Mouse (Mus musculus) MEL (cell line): ENCODE measurements at regions not wholly inside any gene's neighbourhood (a gene's known extent, or its start where the extent isn't known, plus 50 kb on each side); places are given as distances from the start of the nearest gene placed in this dataset.

Experiments
- DNase-seq: peaks from one replicate; pipeline ENCODE4 v3.0.0; 2011; ENCODE audit warnings: low read depth, low spot score
- H3K27ac ChIP-seq: 2 replicates; pipeline ENCODE4 v1.5.1; 2012; ENCODE audit warnings: low read depth, mild to moderate bottlenecking, control low read depth, low read length, moderate library complexity; ENCODE audit not compliant: control insufficient read depth
- H3K27me3 ChIP-seq, 2 experiments: fragments of 150-350 bp in 1 of 2; sonication (generic) in 1 of 2; 2 replicates each; pipeline ENCODE4 v1.6.1; 2012; ENCODE audit warnings: low read length in 2 of 2, mild to moderate bottlenecking in 2 of 2, improper control_type of control experiment in 1 of 2, moderate library complexity in 1 of 2; ENCODE audit not compliant: insufficient read depth in 2 of 2, control insufficient read depth in 1 of 2
- H3K36me3 ChIP-seq, 2 experiments: 2 replicates each; pipeline ENCODE4 v1.6.1; 2012 to 2014; ENCODE audit warnings: low read length in 2 of 2, improper control_type of control experiment in 1 of 2, inconsistent platforms in 1 of 2, mild to moderate bottlenecking in 1 of 2; ENCODE audit not compliant: insufficient read depth in 2 of 2, control insufficient read depth in 1 of 2
- H3K4me1 ChIP-seq, 2 experiments: fragments of 150-350 bp in 1 of 2; sonication (generic) in 1 of 2; 2 replicates each; pipeline ENCODE4 v1.6.1; 2012; ENCODE audit warnings: low read length in 2 of 2, improper control_type of control experiment in 1 of 2, mild to moderate bottlenecking in 1 of 2; ENCODE audit not compliant: insufficient read depth in 2 of 2, control insufficient read depth in 1 of 2
- H3K4me3 ChIP-seq, 2 experiments: fragments of 150-350 bp in 1 of 2; sonication (generic) in 1 of 2; 2 replicates each; pipeline ENCODE4 v1.5.1; 2012; ENCODE audit warnings: low read depth in 2 of 2, low read length in 2 of 2, mild to moderate bottlenecking in 2 of 2, moderate library complexity in 2 of 2, control low read depth in 1 of 2, improper control_type of control experiment in 1 of 2; ENCODE audit not compliant: control insufficient read depth in 1 of 2, insufficient read depth in 1 of 2
- H3K79me2 ChIP-seq: 2 replicates; pipeline ENCODE4 v1.6.1; 2012; ENCODE audit warnings: mild to moderate bottlenecking, low read length, moderate library complexity; ENCODE audit not compliant: control insufficient read depth, poor library complexity, insufficient read depth
- H3K9ac ChIP-seq: 2 replicates; pipeline ENCODE4 v1.6.1; 2012; ENCODE audit warnings: low read depth, mild to moderate bottlenecking, control low read depth, low read length, moderate library complexity; ENCODE audit not compliant: control insufficient read depth, poor library complexity, severe bottlenecking
- H3K9me3 ChIP-seq: fragments of 150-350 bp; sonication (generic); replicated peaks from 2 replicates; pipeline ENCODE4 v1.6.1; 2012; ENCODE audit warnings: mild to moderate bottlenecking, low read length, improper control_type of control experiment, moderate library complexity; ENCODE audit not compliant: insufficient read depth
- BHLHE40 ChIP-seq: IDR thresholded peaks from 2 replicates; pipeline ENCODE4 v1.6.1; 2012; ENCODE audit warnings: low read depth, mild to moderate bottlenecking, inconsistent platforms, low read length, improper control_type of control experiment, borderline replicate concordance
- CHD1 ChIP-seq: IDR thresholded peaks from 2 replicates; pipeline ENCODE4 v1.6.1; 2012; ENCODE audit warnings: low read depth, mild to moderate bottlenecking, inconsistent platforms, low read length, improper control_type of control experiment
- CTCF ChIP-seq, 3 experiments: IDR thresholded peaks in 2 of 3; conservative IDR thresholded peaks in 1 of 3; 2 replicates each; pipeline ENCODE4 v1.5.1; 2011 to 2012; ENCODE audit warnings: low read length in 3 of 3, low read depth in 2 of 3, mild to moderate bottlenecking in 2 of 3, improper control_type of control experiment in 1 of 3, inconsistent platforms in 1 of 3, mixed read lengths in 1 of 3, moderate library complexity in 1 of 3; ENCODE audit not compliant: control insufficient read depth in 1 of 3, insufficient read depth in 1 of 3, poor library complexity in 1 of 3, severe bottlenecking in 1 of 3
- E2F4 ChIP-seq: IDR thresholded peaks from 2 replicates; pipeline ENCODE4 v1.6.1; 2011; ENCODE audit warnings: low read depth, low read length, improper control_type of control experiment, borderline replicate concordance
- KAT2A ChIP-seq: conservative IDR thresholded peaks from 2 replicates; pipeline ENCODE4 v1.6.1; 2012; ENCODE audit warnings: low read depth, low read length, improper control_type of control experiment, inconsistent platforms
- MAFK ChIP-seq: IDR thresholded peaks from 2 replicates; pipeline ENCODE4 v1.6.1; 2011; ENCODE audit warnings: low read depth, mild to moderate bottlenecking, low read length, improper control_type of control experiment, borderline replicate concordance
- MXI1 ChIP-seq: IDR thresholded peaks from 2 replicates; pipeline ENCODE4 v1.6.1; 2011; ENCODE audit warnings: mild to moderate bottlenecking, low read depth, low read length, improper control_type of control experiment
- MYC ChIP-seq: IDR thresholded peaks from 2 replicates; pipeline ENCODE4 v1.6.1; 2011; ENCODE audit warnings: low read depth, mild to moderate bottlenecking, low read length, improper control_type of control experiment, moderate library complexity
- NRF1 ChIP-seq: IDR thresholded peaks from 2 replicates; pipeline ENCODE4 v1.6.1; 2014; ENCODE audit warnings: low read depth, mild to moderate bottlenecking, inconsistent platforms, low read length, improper control_type of control experiment, moderate library complexity; ENCODE audit not compliant: poor library complexity, insufficient read depth, severe bottlenecking
- POLR2A ChIP-seq, 2 experiments: IDR thresholded peaks; 2 replicates each; pipeline ENCODE4 v1.6.1; 2011 to 2012; ENCODE audit warnings: low read length in 2 of 2, mild to moderate bottlenecking in 2 of 2, control low read depth in 1 of 2, improper control_type of control experiment in 1 of 2, low read depth in 1 of 2, moderate library complexity in 1 of 2; ENCODE audit not compliant: control insufficient read depth in 1 of 2, insufficient read depth in 1 of 2, poor library complexity in 1 of 2
- POLR2AphosphoS5 ChIP-seq: IDR thresholded peaks from 2 replicates; pipeline ENCODE4 v1.6.1; 2012; ENCODE audit warnings: low read depth, borderline replicate concordance, mild to moderate bottlenecking, inconsistent platforms, low read length, moderate library complexity, mixed read lengths
- SMC3 ChIP-seq: IDR thresholded peaks from 2 replicates; pipeline ENCODE4 v1.6.1; 2011; ENCODE audit warnings: low read depth, low read length, improper control_type of control experiment
- TCF12 ChIP-seq: IDR thresholded peaks from 2 replicates; pipeline ENCODE4 v1.6.1; 2014; ENCODE audit warnings: low read depth, mild to moderate bottlenecking, inconsistent platforms, low read length, improper control_type of control experiment, moderate library complexity
- UBTF ChIP-seq: IDR thresholded peaks from 2 replicates; pipeline ENCODE4 v1.6.1; 2012; ENCODE audit warnings: low read depth, mild to moderate bottlenecking, inconsistent platforms, low read length, improper control_type of control experiment, moderate library complexity, borderline replicate concordance; ENCODE audit not compliant: insufficient read depth
- USF2 ChIP-seq, 2 experiments: IDR thresholded peaks; 2 replicates each; pipeline ENCODE4 v1.6.1; 2011 to 2012; ENCODE audit warnings: improper control_type of control experiment in 2 of 2, low read length in 2 of 2, borderline replicate concordance in 1 of 2, inconsistent platforms in 1 of 2, low read depth in 1 of 2, mild to moderate bottlenecking in 1 of 2; ENCODE audit not compliant: insufficient read depth in 1 of 2
- ZC3H11A ChIP-seq: IDR thresholded peaks from 2 replicates; pipeline ENCODE4 v1.6.1; 2012; ENCODE audit warnings: low read depth, mild to moderate bottlenecking, inconsistent platforms, low read length, improper control_type of control experiment
- ZMIZ1 ChIP-seq: IDR thresholded peaks from 2 replicates; pipeline ENCODE4 v1.6.1; 2012; ENCODE audit warnings: low read depth, mild to moderate bottlenecking, inconsistent platforms, low read length, improper control_type of control experiment, moderate library complexity

GRCm38 (mm10) chr5:42453707-42454106, 385.9 kb downstream of the Gm16223 start (continued):
- TF ChIP-seq UBTF = no peak
- TF ChIP-seq ZC3H11A = peak; percentile 1; the same call in 1 of the 2 replicates
- TF ChIP-seq NRF1 = no peak
- TF ChIP-seq USF2 (IDR thresholded peaks at IDR 0.05; ENCODE audit: borderline replicate concordance in 1 of 2, insufficient read depth in 1 of 2, low read depth in 1 of 2, low read length in 2 of 2) = no peak
- no peak for TF ChIP-seq MAFK
- no peak for TF ChIP-seq POLR2A (IDR thresholded peaks at IDR 0.05; ENCODE audit: control insufficient read depth in 1 of 2, insufficient read depth in 1 of 2, low read depth in 1 of 2, low read length in 2 of 2, poor library complexity in 1 of 2)
- no peak; the same call in 1 of the 2 replicates for TF ChIP-seq MXI1
- no peak for TF ChIP-seq POLR2AphosphoS5
- TF ChIP-seq ZMIZ1 = no peak
- no peak for TF ChIP-seq SMC3
- no peak for TF ChIP-seq CTCF (IDR thresholded peaks at IDR 0.05 in 2 of 3, conservative IDR thresholded peaks at IDR 0.05 in 1 of 3; ENCODE audit: control insufficient read depth in 1 of 3, insufficient read depth in 1 of 3, low read depth in 2 of 3, low read length in 3 of 3, poor library complexity in 1 of 3, severe bottlenecking in 1 of 3)

- no peaks in the 10 kb centered on the region for H3K9me3 ChIP-seq
- H3K9ac ChIP-seq = no peak overlapping the region
- no peaks in the 10 kb centered on the region for H3K36me3 ChIP-seq
- no peaks in the 10 kb centered on the region for H3K4me1 ChIP-seq
- DNase-seq = no peak
- no peaks in the 10 kb centered on the region for H3K27me3 ChIP-seq
- H3K79me2 ChIP-seq = no peaks in the 10 kb centered on the region
- TF ChIP-seq MXI1 (no peak), KAT2A (no peak), MYC (no peak)
- H3K4me3 ChIP-seq = no peak overlapping the region
- no peak overlapping the region for H3K27ac ChIP-seq
These were observed 393.4 kb downstream of the Gm16223 start for GRCm38 (mm10) chr5:42461195-42461594.

GRCm38 (mm10) chr5:42464814-42465213, 397.1 kb downstream of the Gm16223 start:
- no peak overlapping the region for H3K4me3 ChIP-seq
- no peak overlapping the region for H3K27ac ChIP-seq
- H3K27me3 ChIP-seq = no peaks in the 10 kb centered on the region
- H3K9ac ChIP-seq = no peak overlapping the region
- no peaks in the 10 kb centered on the region for H3K9me3 ChIP-seq
- H3K79me2 ChIP-seq = no peaks in the 10 kb centered on the region
- no peaks in the 10 kb centered on the region for H3K36me3 ChIP-seq
- TF ChIP-seq CHD1 (no peak), TCF12 (peak; percentile 31; the same call in 1 of the 2 replicates), E2F4 (no peak), BHLHE40 (no peak)
- TF ChIP-seq, all 39 proteins: peak for 1
- no peaks in the 10 kb centered on the region for H3K4me1 ChIP-seq
- no peak for DNase-seq
